Mouse (Mus musculus): ENCODE measurements around the gene Brd7. TPM values are rescaled to one million over a fixed set of nuclear protein-coding genes. Genes with fewer than 3 reads are reported as not detected.

Gene Brd7
- polyA plus RNA-seq, 1 experiment from 2014 or later, result 88.9 TPM

DNA sequence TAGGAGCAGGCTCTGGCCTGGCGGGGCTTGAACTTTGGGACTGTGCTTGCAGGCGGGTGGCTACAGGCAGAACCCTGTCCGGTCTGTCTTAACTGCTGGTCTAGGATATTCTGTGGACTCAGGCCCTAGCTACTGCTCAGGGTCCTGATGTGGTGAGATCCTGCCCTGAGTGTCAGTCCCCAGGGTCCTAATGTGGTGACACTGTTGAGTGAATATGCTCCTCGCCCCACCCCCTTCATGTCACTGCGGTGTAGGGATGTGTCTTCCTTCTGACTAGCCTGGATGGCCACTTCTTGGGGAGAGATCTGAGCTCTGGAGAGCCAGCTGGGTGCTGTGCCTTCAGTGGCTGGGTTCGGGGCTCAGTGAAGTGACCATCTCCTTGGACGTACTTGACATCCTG, 52.1 kb downstream of the Brd7 start:
- Histone ChIP-seq H3K4me1 (ENCODE audit: control insufficient read depth, insufficient read depth, low read length) (no peaks in the 10 kb centered on the region), H3K4me2 (replicated peaks; ENCODE audit: low read depth, low read length) (no peak overlapping the region), H3K9ac (ENCODE audit: low read depth, low read length) (no peak overlapping the region), H3K36me3 (ENCODE audit: control insufficient read depth, insufficient read depth, low read length) (no peaks in the 10 kb centered on the region), H3K9me3 (ENCODE audit: control insufficient read depth, low read length) (no peaks in the 10 kb centered on the region), H3K27ac (ENCODE audit: low read depth, low read length) (no peak overlapping the region), H3K4me3 (ENCODE audit: low read length) (no peak overlapping the region), H3K27me3 (ENCODE audit: control insufficient read depth, insufficient read depth, low read length) (no peaks in the 10 kb centered on the region)
- ATAC-seq (ENCODE audit: low FRiP score, low TSS enrichment), result no peak
- 93% methylated on average over 7 of the region's 7 CpGs for WGBS

DNA sequence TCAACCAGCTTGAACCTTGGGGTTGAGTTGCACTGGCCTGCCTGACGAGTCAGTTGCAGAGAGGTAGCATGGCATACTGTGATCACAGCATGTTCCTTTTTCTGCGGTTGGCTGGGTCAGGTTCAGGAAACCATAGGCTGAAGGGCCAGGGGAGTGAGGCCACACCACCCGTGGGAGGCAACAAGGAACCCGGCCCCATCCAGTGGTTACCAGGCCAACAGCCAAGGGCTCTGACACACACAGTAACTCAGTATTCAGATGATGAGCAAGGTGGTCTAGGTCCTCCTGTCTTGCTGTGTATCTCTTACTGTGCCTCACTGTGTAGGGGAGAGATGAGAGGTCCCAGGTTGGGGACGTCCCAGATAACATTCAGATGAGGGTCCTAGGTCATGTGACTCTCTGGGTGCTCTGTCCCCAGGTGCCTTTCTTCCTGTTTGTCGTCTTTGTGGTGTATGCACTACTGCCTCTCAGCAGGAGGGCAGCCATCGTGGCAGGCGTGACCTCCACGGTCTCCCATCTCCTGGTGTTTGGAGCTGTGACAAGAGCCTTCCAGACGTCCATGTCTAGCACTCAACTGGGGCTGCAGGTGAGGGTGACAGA, 52.6 kb downstream of the Brd7 start:
- no peaks in the 10 kb centered on the region for H3K27me3 ChIP-seq (ENCODE audit: control insufficient read depth, insufficient read depth, low read length)
- no peak overlapping the region for H3K27ac ChIP-seq (ENCODE audit: low read depth, low read length)
- H3K4me2 ChIP-seq (replicated peaks; ENCODE audit: low read depth, low read length), result no peak overlapping the region
- no peak overlapping the region for H3K4me3 ChIP-seq (ENCODE audit: low read length)
- no peaks in the 10 kb centered on the region for H3K9me3 ChIP-seq (ENCODE audit: control insufficient read depth, low read length)
- 56% methylated on average over 10 of the region's 10 CpGs for WGBS
- H3K9ac ChIP-seq (ENCODE audit: low read depth, low read length), result no peak overlapping the region
- H3K4me1 ChIP-seq (ENCODE audit: control insufficient read depth, insufficient read depth, low read length), result no peaks in the 10 kb centered on the region
- ATAC-seq (ENCODE audit: low FRiP score, low TSS enrichment), result 0 out of 2 replicates have a peak, but pooled peaks have one; percentile 24
- no peaks in the 10 kb centered on the region for H3K36me3 ChIP-seq (ENCODE audit: control insufficient read depth, insufficient read depth, low read length)

- no peak overlapping the region for H3K4me2 ChIP-seq (replicated peaks; ENCODE audit: low read depth, low read length)
- H3K4me1 ChIP-seq (ENCODE audit: control insufficient read depth, insufficient read depth, low read length), result no peaks in the 10 kb centered on the region
- WGBS, result 83% methylated on average over 4 of the region's 4 CpGs
- no peak overlapping the region for H3K9ac ChIP-seq (ENCODE audit: low read depth, low read length)
- H3K36me3 ChIP-seq (ENCODE audit: control insufficient read depth, insufficient read depth, low read length), result no peaks in the 10 kb centered on the region
- no peak overlapping the region for H3K4me3 ChIP-seq (ENCODE audit: low read length)
- no peaks in the 10 kb centered on the region for H3K27me3 ChIP-seq (ENCODE audit: control insufficient read depth, insufficient read depth, low read length)
- no peak for ATAC-seq (ENCODE audit: low FRiP score, low TSS enrichment)
- no peak overlapping the region for H3K27ac ChIP-seq (ENCODE audit: low read depth, low read length)
- H3K9me3 ChIP-seq (ENCODE audit: control insufficient read depth, low read length), result no peaks in the 10 kb centered on the region
Measured at GRCm38 (mm10) chr8:88307736-88308135, 54.3 kb downstream of the Brd7 start.

- ATAC-seq (ENCODE audit: low FRiP score, low TSS enrichment), result no peak
- H3K36me3 ChIP-seq (ENCODE audit: control insufficient read depth, insufficient read depth, low read length), result no peaks in the 10 kb centered on the region
- no peaks in the 10 kb centered on the region for H3K4me1 ChIP-seq (ENCODE audit: control insufficient read depth, insufficient read depth, low read length)
- H3K9ac ChIP-seq (ENCODE audit: low read depth, low read length), result no peak overlapping the region
- WGBS, result 73% methylated on average over 14 of the region's 14 CpGs
- no peaks in the 10 kb centered on the region for H3K27me3 ChIP-seq (ENCODE audit: control insufficient read depth, insufficient read depth, low read length)
- H3K9me3 ChIP-seq (ENCODE audit: control insufficient read depth, low read length), result no peaks in the 10 kb centered on the region
- no peak overlapping the region for H3K4me3 ChIP-seq (ENCODE audit: low read length)
- no peak overlapping the region for H3K27ac ChIP-seq (ENCODE audit: low read depth, low read length)
- H3K4me2 ChIP-seq (replicated peaks; ENCODE audit: low read depth, low read length), result no peak overlapping the region
Measured at GRCm38 (mm10) chr8:88306511-88306910, 55.5 kb downstream of the Brd7 start.

- Histone ChIP-seq H3K4me1 (ENCODE audit: control insufficient read depth, insufficient read depth, low read length) (no peaks in the 10 kb centered on the region), H3K4me3 (ENCODE audit: low read length) (no peak overlapping the region), H3K9me3 (ENCODE audit: control insufficient read depth, low read length) (no peaks in the 10 kb centered on the region), H3K9ac (ENCODE audit: low read depth, low read length) (no peak overlapping the region), H3K36me3 (ENCODE audit: control insufficient read depth, insufficient read depth, low read length) (no peaks in the 10 kb centered on the region), H3K27ac (ENCODE audit: low read depth, low read length) (no peak overlapping the region), H3K27me3 (ENCODE audit: control insufficient read depth, insufficient read depth, low read length) (no peaks in the 10 kb centered on the region), H3K4me2 (replicated peaks; ENCODE audit: low read depth, low read length) (no peak overlapping the region)
- 85% methylated on average over 4 of the region's 4 CpGs for WGBS
- ATAC-seq (ENCODE audit: low FRiP score, low TSS enrichment), result no peak
Measured at GRCm38 (mm10) chr8:88305814-88306213, 56.2 kb downstream of the Brd7 start.

DNA sequence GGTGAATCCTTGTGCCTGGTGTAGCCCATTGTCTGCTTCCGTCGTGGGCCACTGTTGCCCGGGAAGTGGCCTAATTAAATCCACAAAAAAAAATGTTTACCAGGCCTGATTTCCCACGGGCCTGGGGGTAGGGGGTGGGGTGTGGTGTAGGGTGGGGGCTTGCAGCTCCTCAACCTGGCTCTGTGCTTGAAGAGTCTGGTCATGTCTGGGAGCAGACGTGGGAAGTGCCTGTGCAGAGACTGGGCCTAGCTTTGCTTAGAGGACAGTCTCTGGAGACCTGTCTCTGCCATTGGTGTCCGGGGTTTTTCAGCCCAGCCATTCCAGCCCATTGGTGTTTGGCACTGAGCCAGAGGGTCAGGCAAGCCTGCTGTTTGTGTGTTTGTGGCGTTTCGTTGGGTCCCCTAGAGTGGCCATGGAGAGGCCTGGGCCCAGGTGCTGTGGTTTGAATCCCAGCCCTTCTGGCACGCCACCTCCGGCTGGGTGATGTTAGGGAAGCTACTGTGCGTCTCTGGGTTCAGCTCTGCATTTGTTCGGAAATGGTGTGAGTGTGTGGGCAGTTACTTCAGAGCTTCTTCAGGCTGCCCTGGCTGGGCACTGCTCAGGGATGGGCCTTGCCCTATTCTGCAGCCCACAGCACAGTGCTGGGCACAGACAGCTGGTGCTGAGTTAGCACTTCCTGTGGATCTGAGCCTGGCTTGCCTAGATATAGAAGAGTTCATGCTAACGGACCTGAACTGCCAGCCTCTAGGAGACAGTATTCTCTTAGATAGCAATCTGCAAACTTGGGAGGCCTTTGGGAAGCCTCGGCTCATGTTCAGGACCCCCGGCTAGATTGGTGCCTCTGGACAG, 60.2 kb downstream of the Brd7 start:
- H3K4me1 ChIP-seq (ENCODE audit: control insufficient read depth, insufficient read depth, low read length), result 0 out of 2 replicates have a peak, but pooled peaks cover 4% of the 10 kb centered on the region
- H3K36me3 ChIP-seq (ENCODE audit: control insufficient read depth, insufficient read depth, low read length), result no peaks in the 10 kb centered on the region
- H3K27ac ChIP-seq (ENCODE audit: low read depth, low read length), result no peak overlapping the region
- no peak overlapping the region for H3K4me3 ChIP-seq (ENCODE audit: low read length)
- no peak overlapping the region for H3K9ac ChIP-seq (ENCODE audit: low read depth, low read length)
- no peaks in the 10 kb centered on the region for H3K9me3 ChIP-seq (ENCODE audit: control insufficient read depth, low read length)
- no peak overlapping the region for H3K4me2 ChIP-seq (replicated peaks; ENCODE audit: low read depth, low read length)
- ATAC-seq (ENCODE audit: low FRiP score, low TSS enrichment), result no peak
- no peaks in the 10 kb centered on the region for H3K27me3 ChIP-seq (ENCODE audit: control insufficient read depth, insufficient read depth, low read length)
- WGBS, result 74% methylated on average over 15 of the region's 15 CpGs

- Histone ChIP-seq H3K4me1 (ENCODE audit: control insufficient read depth, insufficient read depth, low read length) (0 out of 2 replicates have a peak, but pooled peaks cover 4% of the 10 kb centered on the region), H3K27ac (ENCODE audit: low read depth, low read length) (no peak overlapping the region), H3K9me3 (ENCODE audit: control insufficient read depth, low read length) (no peaks in the 10 kb centered on the region), H3K4me2 (replicated peaks; ENCODE audit: low read depth, low read length) (no peak overlapping the region), H3K9ac (ENCODE audit: low read depth, low read length) (no peak overlapping the region), H3K27me3 (ENCODE audit: control insufficient read depth, insufficient read depth, low read length) (no peaks in the 10 kb centered on the region), H3K4me3 (ENCODE audit: low read length) (no peak overlapping the region), H3K36me3 (ENCODE audit: control insufficient read depth, insufficient read depth, low read length) (no peaks in the 10 kb centered on the region)
- ATAC-seq (ENCODE audit: low FRiP score, low TSS enrichment), result no peak
- WGBS, result 72% methylated on average over 10 of the region's 10 CpGs
Measured at GRCm38 (mm10) chr8:88299907-88300603, 61.9 kb downstream of the Brd7 start.

DNA sequence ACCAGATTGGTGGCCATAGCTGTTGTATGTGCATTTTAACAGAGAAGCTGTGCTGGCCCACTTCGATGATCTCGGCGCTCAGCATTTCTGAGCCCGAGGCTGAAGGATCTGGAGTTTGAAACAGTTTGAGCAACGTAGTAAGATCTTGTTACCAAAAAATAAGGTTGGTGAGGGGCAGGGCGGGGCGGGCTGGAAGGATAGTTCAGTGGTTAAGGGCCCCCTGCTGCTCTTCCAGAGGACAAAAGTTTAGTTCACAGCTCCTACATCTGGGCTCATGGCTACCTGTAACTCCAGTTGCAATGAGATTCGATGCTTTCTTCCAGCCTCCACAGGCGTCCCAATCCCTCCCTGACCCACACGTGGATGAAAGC, 63.3 kb downstream of the Brd7 start:
- Histone ChIP-seq H3K36me3 (ENCODE audit: control insufficient read depth, insufficient read depth, low read length) (no peaks in the 10 kb centered on the region), H3K4me2 (replicated peaks; ENCODE audit: low read depth, low read length) (no peak overlapping the region), H3K4me3 (ENCODE audit: low read length) (no peak overlapping the region), H3K9ac (ENCODE audit: low read depth, low read length) (no peak overlapping the region), H3K27me3 (ENCODE audit: control insufficient read depth, insufficient read depth, low read length) (no peaks in the 10 kb centered on the region), H3K4me1 (ENCODE audit: control insufficient read depth, insufficient read depth, low read length) (0 out of 2 replicates have a peak, but pooled peaks cover 4% of the 10 kb centered on the region), H3K27ac (ENCODE audit: low read depth, low read length) (no peak overlapping the region), H3K9me3 (ENCODE audit: control insufficient read depth, low read length) (no peaks in the 10 kb centered on the region)
- 89% methylated on average over 10 of the region's 10 CpGs for WGBS
- ATAC-seq (ENCODE audit: low FRiP score, low TSS enrichment), result no peak
